Mouse (Mus musculus): ENCODE data around the gene Ccdc169.

Ccdc169 gene

GRCm38 (mm10) chr3:55122336-55122870, 14.7 kb upstream of the Ccdc169 start:
- DNase-seq (ENCODE audit: low spot score in 2 of 2): no peak

- DNase-seq (ENCODE audit: low spot score in 2 of 2): no peak
These were observed 14.1 kb upstream of the Ccdc169 start for GRCm38 (mm10) chr3:55123064-55123463.

GRCm38 (mm10) chr3:55129181-55129692, 7.9 kb upstream of the Ccdc169 start:
- DNase-seq (ENCODE audit: low spot score in 2 of 2): peak in 1 of 2 experiments; percentile 18

GRCm38 (mm10) chr3:55131576-55132233, 5.4 kb upstream of the Ccdc169 start:
- DNase-seq (ENCODE audit: low spot score in 2 of 2): no peak

GRCm38 (mm10) chr3:55139837-55140236, 2.7 kb downstream of the Ccdc169 start:
- no peak for DNase-seq (ENCODE audit: low spot score in 2 of 2)

GRCm38 (mm10) chr3:55141401-55141800, 4.3 kb downstream of the Ccdc169 start:
- DNase-seq (ENCODE audit: low spot score in 2 of 2): no peak

GRCm38 (mm10) chr3:55144916-55145315, 7.8 kb downstream of the Ccdc169 start:
- DNase-seq (ENCODE audit: low spot score in 2 of 2): no peak

- no peak for DNase-seq (ENCODE audit: low spot score in 2 of 2)
These were observed 9.3 kb downstream of the Ccdc169 start for GRCm38 (mm10) chr3:55146441-55146840.

- DNase-seq (ENCODE audit: low spot score in 2 of 2): no peak
These were observed 10.0 kb downstream of the Ccdc169 start for GRCm38 (mm10) chr3:55147156-55147555.

- no peak for DNase-seq (ENCODE audit: low spot score in 2 of 2)
These were observed 11.0 kb downstream of the Ccdc169 start for GRCm38 (mm10) chr3:55148091-55148490.

GRCm38 (mm10) chr3:55151656-55152433, 14.7 kb downstream of the Ccdc169 start:
- DNase-seq (ENCODE audit: low spot score in 2 of 2): peak in 1 of 2 experiments; percentile 15

GRCm38 (mm10) chr3:55152673-55153334, 15.7 kb downstream of the Ccdc169 start:
- no peak for DNase-seq (ENCODE audit: low spot score in 2 of 2)

GRCm38 (mm10) chr3:55154163-55154562, 17.0 kb downstream of the Ccdc169 start:
- no peak for DNase-seq (ENCODE audit: low spot score in 2 of 2)

GRCm38 (mm10) chr3:55157413-55157812, 20.3 kb downstream of the Ccdc169 start:
- DNase-seq (ENCODE audit: low spot score in 2 of 2): no peak

- no peak for DNase-seq (ENCODE audit: low spot score in 2 of 2)
These were observed 24.0 kb downstream of the Ccdc169 start for GRCm38 (mm10) chr3:55161144-55161543.

- DNase-seq (ENCODE audit: low spot score in 2 of 2): no peak
These were observed 26.4 kb downstream of the Ccdc169 start for GRCm38 (mm10) chr3:55163510-55163909.

GRCm38 (mm10) chr3:55172478-55172877, 35.3 kb downstream of the Ccdc169 start:
- DNase-seq (ENCODE audit: low spot score in 2 of 2): no peak

- no peak for DNase-seq (ENCODE audit: low spot score in 2 of 2)
These were observed 40.1 kb downstream of the Ccdc169 start for GRCm38 (mm10) chr3:55177271-55177670.

- no peak for DNase-seq (ENCODE audit: low spot score in 2 of 2)
These were observed 44.6 kb downstream of the Ccdc169 start, which contains the start of gene Sohlh2 for GRCm38 (mm10) chr3:55181766-55182165. Gene Sohlh2, plus strand, starts transcription at chr3:55182028.

GRCm38 (mm10) chr3:55191668-55192067, 54.5 kb downstream of the Ccdc169 start:
- no peak for DNase-seq (ENCODE audit: low spot score in 2 of 2)

GRCm38 (mm10) chr3:55193351-55193750, 56.2 kb downstream of the Ccdc169 start:
- no peak for DNase-seq (ENCODE audit: low spot score in 2 of 2)

GRCm38 (mm10) chr3:55194792-55195191, 57.7 kb downstream of the Ccdc169 start:
- no peak for DNase-seq (ENCODE audit: low spot score in 2 of 2)
